Mouse (Mus musculus): ENCODE results near the gene Arhgap27. TPM values are rescaled to one million over a fixed set of nuclear protein-coding genes. Genes with fewer than 3 reads are reported as not detected.

The Arhgap27 gene
- polyA plus RNA-seq, 1 experiment from 2014 or later: 8.5 TPM

DNA sequence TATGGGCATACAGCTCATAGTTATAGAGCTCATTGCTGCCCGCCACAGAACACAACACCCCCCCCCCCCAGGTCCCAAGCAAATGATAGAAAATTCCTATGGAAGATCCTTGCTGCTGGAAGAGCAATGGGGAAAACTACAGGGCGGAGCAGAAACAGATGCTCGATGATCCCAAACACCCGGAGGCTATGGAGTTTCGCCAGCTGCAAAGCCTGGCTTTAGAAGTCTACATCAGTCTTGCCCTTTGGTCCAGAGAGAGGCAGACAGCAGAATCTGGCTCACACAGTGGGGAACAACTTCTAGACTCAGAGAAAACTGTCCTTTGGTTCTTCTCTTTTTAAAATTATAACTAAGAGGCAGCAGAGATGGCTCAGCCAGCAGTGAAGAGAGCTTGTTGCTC lies 27.9 kb downstream of the Arhgap27 start:
- H3K9me3 ChIP-seq (replicated peaks; ENCODE audit: control insufficient read depth, low read length): no peaks in the 10 kb centered on the region
- H3K27ac ChIP-seq (ENCODE audit: low read length): no peak overlapping the region
- H3K36me3 ChIP-seq (ENCODE audit: control insufficient read depth, insufficient read depth): no peaks in the 10 kb centered on the region
- ATAC-seq (replicated peaks; ENCODE audit: extremely low read depth, insufficient read depth, low FRiP score): no peak
- WGBS: 80% methylated on average over 5 of the region's 5 CpGs
- peaks cover 6% of the 10 kb centered on the region; the same call in 1 of the 2 replicates for H3K4me1 ChIP-seq (ENCODE audit: control insufficient read depth, insufficient read depth, low read length)
- peaks cover 9% of the 10 kb centered on the region; the same call in 1 of the 2 replicates for H3K27me3 ChIP-seq (ENCODE audit: control insufficient read depth, insufficient read depth, low read length)
- no peak overlapping the region for H3K4me3 ChIP-seq (ENCODE audit: low read length)
- no peak overlapping the region for H3K4me2 ChIP-seq (ENCODE audit: low read depth, low read length)
- H3K9ac ChIP-seq (ENCODE audit: low read length): no peak overlapping the region

DNA sequence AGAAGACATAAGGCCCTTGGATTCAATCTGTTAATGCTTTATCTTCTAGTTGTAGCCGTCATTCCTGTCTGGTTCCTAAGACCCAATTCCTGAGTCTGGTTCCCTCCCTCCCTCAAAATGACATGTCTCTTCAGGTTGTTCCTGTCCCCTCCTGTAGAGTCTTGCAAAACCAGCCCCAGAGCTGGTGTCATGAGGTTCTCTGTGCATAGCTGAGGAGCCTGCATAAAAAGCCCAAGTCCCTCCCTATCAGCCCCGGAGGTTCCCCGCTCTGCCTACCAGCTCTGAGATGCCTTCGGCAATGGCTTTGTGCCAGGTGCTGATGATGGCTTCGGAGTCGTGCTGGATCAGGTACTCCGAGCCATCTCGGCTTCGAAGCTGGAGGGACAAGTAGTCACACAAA lies 28.6 kb downstream of the Arhgap27 start:
- ATAC-seq (replicated peaks; ENCODE audit: extremely low read depth, insufficient read depth, low FRiP score): no peak
- peaks cover 9% of the 10 kb centered on the region; the same call in 1 of the 2 replicates for H3K27me3 ChIP-seq (ENCODE audit: control insufficient read depth, insufficient read depth, low read length)
- WGBS: 77% methylated on average over 9 of the region's 9 CpGs

DNA sequence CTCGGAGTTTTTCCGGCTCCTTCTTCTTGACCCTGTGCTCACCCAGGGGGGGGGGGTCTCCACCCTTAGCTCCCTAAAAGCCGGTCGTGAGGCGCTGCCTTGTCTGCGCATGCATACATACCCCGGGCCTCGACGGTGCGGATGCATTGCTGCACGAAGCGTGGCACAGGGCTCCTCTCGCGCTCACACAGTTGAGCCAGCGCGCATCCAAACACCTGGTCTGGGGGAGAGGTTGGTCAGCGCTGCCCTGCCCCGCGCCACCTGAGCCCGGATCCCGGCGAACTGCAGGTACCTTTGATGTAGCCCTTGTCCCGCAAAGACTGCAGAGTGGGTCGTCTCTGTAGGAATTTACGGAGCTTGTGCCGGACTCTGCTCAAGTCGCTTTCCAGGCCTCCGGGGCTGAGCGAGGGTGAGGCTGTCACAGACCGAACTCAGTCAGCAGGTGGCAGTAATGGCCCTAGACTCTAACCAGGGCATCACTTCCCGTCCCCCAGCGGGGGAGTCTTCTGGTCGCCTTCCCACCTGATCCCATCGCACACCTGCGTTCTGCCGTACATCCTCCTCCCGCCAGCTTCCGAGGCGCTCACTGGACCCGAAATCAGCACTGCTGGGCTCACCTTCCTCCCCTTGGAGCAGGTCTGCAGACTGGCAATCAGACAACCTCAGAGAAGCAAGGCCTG lies 29.6 kb downstream of the Arhgap27 start:
- no peak for ATAC-seq (replicated peaks; ENCODE audit: extremely low read depth, insufficient read depth, low FRiP score)
- no peak overlapping the region for H3K9ac ChIP-seq (ENCODE audit: low read length)
- peak overlapping the region; percentile 61 for H3K4me2 ChIP-seq (ENCODE audit: low read depth, low read length)
- no peak overlapping the region for H3K27ac ChIP-seq (ENCODE audit: low read length)
- no peaks in the 10 kb centered on the region for H3K36me3 ChIP-seq (ENCODE audit: control insufficient read depth, insufficient read depth)
- peaks cover 6% of the 10 kb centered on the region; the same call in 1 of the 2 replicates for H3K4me1 ChIP-seq (ENCODE audit: control insufficient read depth, insufficient read depth, low read length)
- 29% methylated on average over 40 of the region's 40 CpGs for WGBS
- peaks cover 9% of the 10 kb centered on the region; the same call in 1 of the 2 replicates for H3K27me3 ChIP-seq (ENCODE audit: control insufficient read depth, insufficient read depth, low read length)
- H3K9me3 ChIP-seq (replicated peaks; ENCODE audit: control insufficient read depth, low read length): no peaks in the 10 kb centered on the region
- H3K4me3 ChIP-seq (ENCODE audit: low read length): peak overlapping the region; percentile 39

More for the DNA sequence above, 28.6 kb downstream of the Arhgap27 start:
- Histone ChIP-seq H3K9me3 (replicated peaks; ENCODE audit: control insufficient read depth, low read length) (no peaks in the 10 kb centered on the region), H3K27ac (ENCODE audit: low read length) (no peak overlapping the region), H3K4me3 (ENCODE audit: low read length) (no peak overlapping the region), H3K9ac (ENCODE audit: low read length) (no peak overlapping the region), H3K36me3 (ENCODE audit: control insufficient read depth, insufficient read depth) (no peaks in the 10 kb centered on the region), H3K4me2 (ENCODE audit: low read depth, low read length) (no peak overlapping the region), H3K4me1 (ENCODE audit: control insufficient read depth, insufficient read depth, low read length) (peaks cover 6% of the 10 kb centered on the region; the same call in 1 of the 2 replicates)

DNA sequence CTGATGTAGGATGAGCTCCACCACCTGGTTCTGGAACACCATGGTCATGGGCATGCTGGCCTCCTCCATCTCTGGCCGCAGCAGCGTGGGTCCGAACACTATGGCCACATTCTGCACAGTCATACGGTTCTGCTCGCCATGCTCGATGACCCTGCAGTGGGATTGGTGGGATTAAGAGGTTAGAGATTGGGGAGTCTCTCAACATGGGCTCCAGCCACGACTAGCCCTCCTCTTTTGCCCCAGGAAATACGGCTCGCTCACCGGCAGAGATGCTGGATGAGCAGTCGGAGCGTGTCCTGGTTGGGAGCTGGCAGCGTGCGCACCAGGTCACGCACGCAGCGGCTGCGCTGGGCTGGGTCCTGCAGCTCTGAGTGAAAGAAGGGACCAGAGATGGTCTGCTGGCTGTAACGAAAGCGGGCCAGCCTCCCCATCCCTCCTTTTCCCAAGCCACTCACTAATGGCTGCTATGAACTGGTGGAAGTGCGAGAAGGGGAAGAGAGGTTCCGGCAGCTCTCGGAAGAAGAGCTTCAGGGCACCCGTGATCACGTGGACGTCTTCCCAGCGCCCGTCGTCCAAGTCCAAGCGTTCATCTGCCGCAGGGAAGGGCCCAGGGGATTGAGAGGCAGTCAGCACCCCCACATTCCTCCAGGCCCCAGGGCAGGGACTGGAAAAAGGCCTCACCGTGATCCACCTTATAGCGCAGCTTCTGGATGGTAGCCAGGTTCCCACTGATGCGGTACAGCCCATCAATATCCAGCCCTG lies 30.4 kb downstream of the Arhgap27 start:
- no peak overlapping the region for H3K9ac ChIP-seq (ENCODE audit: low read length)
- ATAC-seq (replicated peaks; ENCODE audit: extremely low read depth, insufficient read depth, low FRiP score): no peak

DNA sequence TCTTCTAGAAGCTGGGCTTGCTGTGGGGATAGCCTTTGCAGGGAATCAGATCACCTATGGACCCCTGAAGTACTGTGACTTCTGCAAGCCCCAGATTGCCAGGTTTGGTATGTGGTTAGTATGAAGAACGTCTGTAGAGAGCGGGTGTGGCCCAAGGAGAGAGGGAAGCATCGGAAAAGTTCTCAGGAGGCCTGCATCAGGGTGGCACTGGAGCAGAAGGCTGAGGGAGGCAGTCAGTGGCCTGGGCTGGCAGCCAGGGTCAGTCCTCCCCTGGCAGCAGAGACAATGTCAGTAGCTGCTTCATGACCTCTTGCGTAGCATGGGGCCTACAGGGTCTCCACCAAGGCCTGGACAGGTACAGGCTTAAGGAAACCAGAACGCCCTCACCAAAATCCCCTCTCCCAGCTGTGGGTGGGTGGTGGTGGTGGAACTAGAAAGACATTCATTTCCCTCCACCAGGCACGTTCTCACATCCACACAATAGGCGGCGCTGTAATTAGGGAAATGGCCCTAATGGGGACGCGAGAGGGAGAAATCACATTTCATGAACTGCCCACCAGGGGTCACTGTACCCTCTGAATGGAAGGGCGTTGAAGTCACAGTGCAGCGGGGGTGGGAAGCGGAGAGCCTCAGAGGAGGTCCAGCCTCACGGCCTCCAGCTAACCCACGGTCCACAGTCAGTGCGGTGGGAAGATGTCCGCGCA lies 31.2 kb downstream of the Arhgap27 start:
- H3K4me2 ChIP-seq (ENCODE audit: low read depth, low read length): peak overlapping the region; percentile 61
- H3K4me3 ChIP-seq (ENCODE audit: low read length): peak overlapping the region; percentile 39
- peaks cover 6% of the 10 kb centered on the region; the same call in 1 of the 2 replicates for H3K4me1 ChIP-seq (ENCODE audit: control insufficient read depth, insufficient read depth, low read length)
- H3K27me3 ChIP-seq (ENCODE audit: control insufficient read depth, insufficient read depth, low read length): peaks cover 9% of the 10 kb centered on the region; the same call in 1 of the 2 replicates
- no peaks in the 10 kb centered on the region for H3K36me3 ChIP-seq (ENCODE audit: control insufficient read depth, insufficient read depth)
- H3K9me3 ChIP-seq (replicated peaks; ENCODE audit: control insufficient read depth, low read length): no peaks in the 10 kb centered on the region
- 28% methylated on average over 18 of the region's 18 CpGs for WGBS
- H3K9ac ChIP-seq (ENCODE audit: low read length): no peak overlapping the region
- no peak; the same call in 1 of the 2 replicates for ATAC-seq (replicated peaks; ENCODE audit: extremely low read depth, insufficient read depth, low FRiP score)
- H3K27ac ChIP-seq (ENCODE audit: low read length): no peak overlapping the region

More for the DNA sequence above, 30.4 kb downstream of the Arhgap27 start:
- Histone ChIP-seq H3K4me3 (ENCODE audit: low read length) (peak overlapping the region; percentile 39), H3K27me3 (ENCODE audit: control insufficient read depth, insufficient read depth, low read length) (peaks cover 9% of the 10 kb centered on the region; the same call in 1 of the 2 replicates), H3K27ac (ENCODE audit: low read length) (no peak overlapping the region), H3K9me3 (replicated peaks; ENCODE audit: control insufficient read depth, low read length) (no peaks in the 10 kb centered on the region), H3K36me3 (ENCODE audit: control insufficient read depth, insufficient read depth) (no peaks in the 10 kb centered on the region), H3K4me1 (ENCODE audit: control insufficient read depth, insufficient read depth, low read length) (peaks cover 6% of the 10 kb centered on the region; the same call in 1 of the 2 replicates), H3K4me2 (ENCODE audit: low read depth, low read length) (peak overlapping the region; percentile 61)
- 31% methylated on average over 34 of the region's 34 CpGs for WGBS

DNA sequence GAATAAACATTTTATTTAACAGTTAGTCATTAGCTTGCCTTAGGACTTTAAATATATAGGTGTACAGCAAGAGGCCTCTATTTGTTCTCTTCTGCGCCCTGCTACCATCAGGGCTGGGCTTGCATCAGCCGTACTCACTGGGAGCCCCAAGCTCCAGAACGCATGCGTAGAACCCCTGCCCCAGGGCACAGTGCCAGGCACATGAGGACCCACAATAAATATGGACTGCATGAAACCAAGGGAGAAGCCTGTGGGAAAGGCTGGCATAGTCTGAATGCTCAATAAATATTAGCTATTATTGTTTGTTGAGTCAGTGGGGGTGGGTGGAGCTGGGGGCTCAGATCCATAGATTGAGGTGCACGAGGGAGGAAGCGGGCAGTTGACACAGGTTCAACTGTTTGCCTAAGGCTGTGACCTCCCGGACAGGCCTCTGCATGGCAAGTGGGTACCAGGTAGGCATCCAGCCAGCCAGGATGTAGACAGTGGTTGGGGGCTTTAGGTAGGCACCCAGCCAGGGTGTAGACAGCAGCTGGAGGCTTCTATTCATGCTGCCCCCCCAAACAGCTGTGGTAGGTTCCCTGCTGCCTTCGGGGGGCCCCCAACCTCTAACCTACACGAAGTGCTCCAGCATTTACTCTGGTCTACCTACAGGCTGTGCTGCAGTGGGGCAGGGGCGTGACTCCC lies 31.8 kb downstream of the Arhgap27 start:
- ATAC-seq (replicated peaks; ENCODE audit: extremely low read depth, insufficient read depth, low FRiP score): no peak
- 90% methylated on average over 10 of the region's 10 CpGs for WGBS
- no peak overlapping the region for H3K4me2 ChIP-seq (ENCODE audit: low read depth, low read length)
- H3K9ac ChIP-seq (ENCODE audit: low read length): no peak overlapping the region
- peaks cover 6% of the 10 kb centered on the region; the same call in 1 of the 2 replicates for H3K4me1 ChIP-seq (ENCODE audit: control insufficient read depth, insufficient read depth, low read length)
- H3K9me3 ChIP-seq (replicated peaks; ENCODE audit: control insufficient read depth, low read length): no peaks in the 10 kb centered on the region
- H3K27me3 ChIP-seq (ENCODE audit: control insufficient read depth, insufficient read depth, low read length): peaks cover 9% of the 10 kb centered on the region; the same call in 1 of the 2 replicates
- no peak overlapping the region for H3K4me3 ChIP-seq (ENCODE audit: low read length)
- no peaks in the 10 kb centered on the region for H3K36me3 ChIP-seq (ENCODE audit: control insufficient read depth, insufficient read depth)
- H3K27ac ChIP-seq (ENCODE audit: low read length): no peak overlapping the region

DNA sequence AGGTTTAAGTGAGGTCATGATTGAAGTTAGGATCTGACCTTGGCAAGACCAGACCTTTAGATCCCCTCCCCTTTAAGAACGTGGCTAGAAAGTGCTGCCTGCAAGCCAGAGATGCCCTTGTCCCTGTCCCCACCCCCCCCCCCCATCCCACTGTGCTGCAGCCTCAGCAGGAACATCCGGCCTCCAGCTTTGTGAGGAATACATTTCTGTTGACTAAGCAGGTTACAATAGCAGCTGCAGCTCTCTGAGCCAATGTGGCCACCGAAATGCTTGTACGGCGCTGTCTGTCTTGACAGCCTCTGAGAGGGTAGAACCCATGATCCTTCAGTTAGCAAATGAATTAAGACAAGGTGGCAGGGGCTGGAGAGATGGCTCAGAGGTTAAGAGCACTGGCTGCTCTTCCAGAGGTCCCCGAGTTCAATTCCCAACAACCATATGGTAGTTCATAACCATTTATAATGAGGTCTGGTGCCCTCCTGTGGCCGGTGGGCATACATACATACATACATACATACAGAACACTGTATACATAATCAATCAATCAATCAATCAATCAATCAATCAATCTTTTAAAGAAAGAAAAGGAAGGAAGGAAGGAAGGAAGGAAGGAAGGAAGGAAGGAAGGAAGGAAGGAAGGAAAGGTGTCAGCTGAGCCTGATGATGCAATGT lies 32.7 kb downstream of the Arhgap27 start:
- no peaks in the 10 kb centered on the region for H3K36me3 ChIP-seq (ENCODE audit: control insufficient read depth, insufficient read depth)
- peaks cover 6% of the 10 kb centered on the region; the same call in 1 of the 2 replicates for H3K4me1 ChIP-seq (ENCODE audit: control insufficient read depth, insufficient read depth, low read length)
- H3K9ac ChIP-seq (ENCODE audit: low read length): no peak overlapping the region
- ATAC-seq (replicated peaks; ENCODE audit: extremely low read depth, insufficient read depth, low FRiP score): no peak
- peaks cover 9% of the 10 kb centered on the region; the same call in 1 of the 2 replicates for H3K27me3 ChIP-seq (ENCODE audit: control insufficient read depth, insufficient read depth, low read length)
- no peaks in the 10 kb centered on the region for H3K9me3 ChIP-seq (replicated peaks; ENCODE audit: control insufficient read depth, low read length)
- H3K4me2 ChIP-seq (ENCODE audit: low read depth, low read length): no peak overlapping the region
- no peak overlapping the region for H3K4me3 ChIP-seq (ENCODE audit: low read length)
- H3K27ac ChIP-seq (ENCODE audit: low read length): no peak overlapping the region
- whole genome bisulfite sequencing: 78% methylated on average over 7 of the region's 7 CpGs

DNA sequence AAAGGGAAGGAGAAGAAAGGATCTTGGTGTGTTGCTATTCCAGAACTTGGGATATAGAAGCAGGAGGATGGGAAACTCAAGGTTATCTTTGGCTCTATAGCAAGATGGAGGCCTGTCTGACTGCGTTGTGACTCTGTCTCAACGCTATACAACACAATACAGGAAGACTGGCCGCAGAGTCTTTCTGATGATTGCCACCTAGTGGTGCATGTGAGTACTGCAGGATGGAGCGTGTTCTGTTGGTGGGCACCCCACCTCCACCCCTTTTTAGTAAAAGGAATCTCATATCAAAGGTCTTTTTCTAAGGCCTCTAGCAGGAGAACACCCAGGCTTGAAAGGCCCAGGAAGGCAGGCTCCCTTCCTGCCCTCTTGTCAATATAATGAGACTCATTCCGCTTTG lies 36.5 kb downstream of the Arhgap27 start:
- Histone ChIP-seq H3K27ac (ENCODE audit: low read length) (no peak overlapping the region), H3K4me3 (ENCODE audit: low read length) (no peak overlapping the region), H3K27me3 (ENCODE audit: control insufficient read depth, insufficient read depth, low read length) (no peaks in the 10 kb centered on the region), H3K9me3 (replicated peaks; ENCODE audit: control insufficient read depth, low read length) (no peaks in the 10 kb centered on the region), H3K4me1 (ENCODE audit: control insufficient read depth, insufficient read depth, low read length) (no peaks in the 10 kb centered on the region), H3K9ac (ENCODE audit: low read length) (no peak overlapping the region), H3K4me2 (ENCODE audit: low read depth, low read length) (no peak overlapping the region), H3K36me3 (ENCODE audit: control insufficient read depth, insufficient read depth) (no peaks in the 10 kb centered on the region)
- ATAC-seq (replicated peaks; ENCODE audit: extremely low read depth, insufficient read depth, low FRiP score): no peak; the same call in 1 of the 2 replicates
- 13% methylated on average over 5 of the region's 5 CpGs for WGBS
